Mouse (Mus musculus): ENCODE results near the gene Robo1.

- no peak for TF ChIP-seq CTCF (IDR thresholded peaks at IDR 0.05; ENCODE audit: control insufficient read depth, insufficient read depth, insufficient replicate concordance, low read depth, low read length)
- TF ChIP-seq POLR2A (IDR thresholded peaks at IDR 0.05; ENCODE audit: control insufficient read depth, low read depth, low read length) = no peak
Measured at GRCm38 (mm10) chr16:72409820-72410219, 101.7 kb downstream of the Robo1 start.
